Mouse (Mus musculus) ES-Bruce4 (cell line): ENCODE measurements at regions not wholly inside any gene's neighbourhood (a gene's known extent, or its start where the extent isn't known, plus 50 kb on each side); places are given as distances from the start of the nearest gene placed in this dataset.
A peak's percentile ranks its signal among the peaks of the same experiment; 100 is the strongest.

Source experiments
- H3K27ac ChIP-seq: 2 replicates; pipeline ENCODE4 v1.5.1; 2012; ENCODE audit warnings: low read length, inconsistent platforms; ENCODE audit not compliant: insufficient read depth
- H3K27me3 ChIP-seq: 2 replicates; pipeline ENCODE4 v1.6.1; 2012; ENCODE audit warnings: mild to moderate bottlenecking, low read length, inconsistent platforms; ENCODE audit not compliant: control insufficient read depth, poor library complexity, insufficient read depth, severe bottlenecking
- H3K36me3 ChIP-seq: 2 replicates; pipeline ENCODE4 v1.6.1; 2012; ENCODE audit warnings: inconsistent platforms, mild to moderate bottlenecking, low read length, moderate library complexity; ENCODE audit not compliant: control insufficient read depth, poor library complexity, insufficient read depth, severe bottlenecking
- H3K4me1 ChIP-seq: one replicate; pipeline ENCODE4 v1.8.1; 2011; ENCODE audit warnings: low read length; ENCODE audit not compliant: control insufficient read depth, insufficient read depth
- H3K4me3 ChIP-seq: 2 replicates; pipeline ENCODE4 v1.5.1; 2011; ENCODE audit warnings: low read depth, mild to moderate bottlenecking, low read length
- H3K9ac ChIP-seq: 2 replicates; pipeline ENCODE4 v1.6.1; 2012; ENCODE audit warnings: low read depth, mild to moderate bottlenecking, inconsistent platforms; ENCODE audit not compliant: poor library complexity, severe bottlenecking
- H3K9me3 ChIP-seq: replicated peaks from 2 replicates; pipeline ENCODE4 v1.6.1; 2012; ENCODE audit warnings: mild to moderate bottlenecking, low read length, inconsistent platforms; ENCODE audit not compliant: control insufficient read depth, poor library complexity, insufficient read depth, severe bottlenecking
- CTCF ChIP-seq: IDR thresholded peaks from one replicate; pipeline ENCODE4 v1.8.1; 2011; ENCODE audit warnings: low read depth, low read length
- EP300 ChIP-seq: IDR thresholded peaks from 2 replicates; pipeline ENCODE4 v1.6.1; 2011; ENCODE audit warnings: low read depth, low read length; ENCODE audit not compliant: insufficient read depth
- POLR2A ChIP-seq: IDR thresholded peaks from one replicate; pipeline ENCODE4 v1.8.1; 2011; ENCODE audit warnings: low read length; ENCODE audit not compliant: insufficient read depth

DNA sequence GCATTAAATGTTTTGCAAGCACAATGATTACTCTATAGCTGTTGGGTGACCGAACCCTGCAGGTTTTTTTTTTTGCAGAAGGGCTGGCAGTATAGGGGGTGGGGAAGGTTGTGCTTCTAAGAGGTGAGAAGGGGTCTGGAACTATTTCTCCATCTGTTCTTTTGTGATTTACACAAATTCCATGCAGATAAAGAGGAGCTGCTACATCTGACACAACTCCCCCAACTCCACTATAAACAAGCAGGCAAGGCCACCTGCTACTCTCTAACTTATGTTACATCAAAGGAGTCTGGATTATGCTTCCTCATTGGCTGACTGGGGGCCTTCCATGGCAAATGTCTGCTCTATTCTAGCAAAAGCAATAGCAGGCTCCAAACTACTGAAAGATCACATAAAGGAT is 299.2 kb upstream of the Flrt2 start:
- Histone ChIP-seq H3K4me3 (no peak overlapping the region), H3K36me3 (no peaks in the 10 kb centered on the region), H3K27ac (no peak overlapping the region)

DNA sequence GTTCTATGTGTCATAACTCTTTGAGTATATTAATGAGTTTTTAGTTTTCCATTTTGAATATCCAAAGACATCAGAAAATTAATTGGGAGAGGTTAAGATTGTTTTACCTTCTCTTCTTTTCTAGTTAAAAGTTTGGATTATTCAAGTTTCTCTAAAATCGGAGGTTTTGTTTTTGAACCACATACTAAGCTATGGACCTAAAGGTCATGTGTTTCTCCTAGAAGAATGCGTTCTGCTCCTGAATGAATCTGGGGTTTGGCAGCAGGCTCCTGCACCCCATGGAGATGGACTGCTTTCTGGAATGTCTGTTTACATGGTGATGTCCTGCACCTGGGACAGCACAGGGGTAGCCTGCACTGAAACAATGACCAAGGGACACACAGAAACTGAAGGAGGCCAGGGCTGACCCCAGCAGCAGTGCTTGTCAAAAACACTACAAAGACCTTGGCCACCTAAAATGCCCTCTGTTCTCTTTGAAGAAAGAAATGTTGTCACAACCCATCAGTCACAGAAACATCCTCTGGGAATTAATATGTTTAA is 297.0 kb upstream of the Flrt2 start:
- no peak for TF ChIP-seq CTCF
- TF ChIP-seq EP300: no peak
- no peak for TF ChIP-seq POLR2A
- no peaks in the 10 kb centered on the region for H3K4me1 ChIP-seq
- no peak overlapping the region for H3K27ac ChIP-seq
- H3K27me3 ChIP-seq: no peaks in the 10 kb centered on the region
- H3K36me3 ChIP-seq: no peaks in the 10 kb centered on the region
- no peak overlapping the region for H3K4me3 ChIP-seq
- no peak overlapping the region for H3K9ac ChIP-seq
- no peaks in the 10 kb centered on the region for H3K9me3 ChIP-seq

More for the DNA sequence above, 299.2 kb upstream of the Flrt2 start:
- no peaks in the 10 kb centered on the region for H3K9me3 ChIP-seq
- H3K9ac ChIP-seq: no peak overlapping the region
- H3K27me3 ChIP-seq: no peaks in the 10 kb centered on the region
- TF ChIP-seq CTCF (no peak), EP300 (no peak), POLR2A (no peak)
- H3K4me1 ChIP-seq: no peaks in the 10 kb centered on the region

DNA sequence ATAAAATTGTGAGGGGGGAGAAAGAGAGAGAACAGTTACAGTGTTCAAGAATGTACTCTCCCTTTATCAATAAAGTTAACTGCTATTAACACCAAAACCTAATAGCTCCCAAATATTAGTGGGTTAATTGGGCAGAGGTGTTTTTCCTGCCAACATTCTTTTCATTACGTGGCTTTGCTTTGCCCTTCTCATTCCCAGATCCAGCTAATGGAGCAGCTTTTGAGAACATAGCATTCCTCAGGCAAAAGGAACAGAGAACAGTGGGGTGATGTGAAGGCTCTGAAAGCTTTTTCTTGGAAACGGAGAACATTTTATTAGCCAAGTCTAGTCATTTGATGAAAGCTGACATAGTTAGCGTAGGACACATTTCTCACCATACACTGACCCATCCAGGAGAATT is 271.2 kb upstream of the Flrt2 start:
- H3K36me3 ChIP-seq: no peaks in the 10 kb centered on the region
- TF ChIP-seq POLR2A (no peak), EP300 (no peak), CTCF (no peak)
- no peak overlapping the region for H3K9ac ChIP-seq
- no peak overlapping the region for H3K27ac ChIP-seq
- H3K4me3 ChIP-seq: no peak overlapping the region
- no peaks in the 10 kb centered on the region for H3K9me3 ChIP-seq
- no peaks in the 10 kb centered on the region for H3K4me1 ChIP-seq
- no peaks in the 10 kb centered on the region for H3K27me3 ChIP-seq

DNA sequence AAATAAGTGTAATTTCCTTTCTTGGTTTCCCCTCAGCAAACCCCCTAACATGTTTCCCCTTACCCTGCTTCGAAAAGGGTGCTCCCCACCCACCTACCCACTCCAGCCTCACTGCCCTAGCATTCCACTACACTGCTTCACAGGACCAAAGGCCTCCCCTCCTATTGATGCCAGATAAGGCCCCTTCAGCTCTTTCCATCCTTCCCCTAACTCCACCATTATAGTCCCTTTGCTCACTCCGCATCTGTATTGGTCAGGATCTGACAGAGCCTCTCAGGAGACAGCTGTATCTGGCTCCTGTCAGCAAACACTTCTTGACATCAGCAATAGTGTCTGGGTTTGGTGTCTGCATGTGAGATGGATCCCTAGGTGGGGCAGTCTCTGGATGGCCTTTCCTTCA is 267.3 kb upstream of the Flrt2 start:
- H3K36me3 ChIP-seq: no peaks in the 10 kb centered on the region
- no peaks in the 10 kb centered on the region for H3K27me3 ChIP-seq
- H3K9me3 ChIP-seq: no peaks in the 10 kb centered on the region
- TF ChIP-seq POLR2A: no peak
- TF ChIP-seq CTCF: no peak
- no peak for TF ChIP-seq EP300
- no peak overlapping the region for H3K27ac ChIP-seq
- H3K9ac ChIP-seq: no peak overlapping the region
- H3K4me1 ChIP-seq: no peaks in the 10 kb centered on the region
- no peak overlapping the region for H3K4me3 ChIP-seq

DNA sequence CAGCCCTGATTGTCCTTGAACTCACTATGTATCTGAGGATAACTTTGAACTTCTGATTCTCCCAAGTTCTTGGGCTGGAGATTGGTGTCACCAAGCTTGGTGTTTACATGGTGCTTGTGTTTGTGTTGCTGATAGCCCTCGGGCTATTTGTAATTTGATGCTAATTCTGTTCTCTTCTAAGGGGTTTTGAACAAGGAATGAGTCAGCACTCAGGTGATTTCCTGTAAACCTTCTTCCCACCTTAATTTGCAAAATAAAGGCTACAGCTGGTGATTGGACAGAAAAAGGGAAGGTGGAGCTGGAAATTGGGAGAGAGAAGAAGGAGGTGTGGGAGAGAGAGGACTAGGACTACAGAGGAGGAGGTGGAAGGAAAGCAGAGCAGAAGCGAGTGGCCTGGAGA is 254.8 kb upstream of the Flrt2 start:
- H3K9me3 ChIP-seq: peaks cover 5% of the 10 kb centered on the region
- TF ChIP-seq EP300: no peak
- TF ChIP-seq CTCF: no peak
- TF ChIP-seq POLR2A: no peak
- H3K27ac ChIP-seq: peak overlapping the region; percentile 72
- no peaks in the 10 kb centered on the region for H3K36me3 ChIP-seq
- no peak overlapping the region for H3K4me3 ChIP-seq
- H3K4me1 ChIP-seq: no peaks in the 10 kb centered on the region
- no peaks in the 10 kb centered on the region for H3K27me3 ChIP-seq
- H3K9ac ChIP-seq: no peak overlapping the region

GRCm38 (mm10) chr12:95457480-95457879 is 234.5 kb upstream of the Flrt2 start:
- H3K36me3 ChIP-seq: no peaks in the 10 kb centered on the region
- no peaks in the 10 kb centered on the region for H3K4me1 ChIP-seq
- no peak overlapping the region for H3K27ac ChIP-seq
- no peak overlapping the region for H3K9ac ChIP-seq
- no peak overlapping the region for H3K4me3 ChIP-seq
- no peaks in the 10 kb centered on the region for H3K27me3 ChIP-seq
- H3K9me3 ChIP-seq: no peaks in the 10 kb centered on the region
- no peak for TF ChIP-seq EP300
- no peak for TF ChIP-seq CTCF
- TF ChIP-seq POLR2A: no peak
